Mouse (Mus musculus): ENCODE measurements around the gene Hunk.

DNA sequence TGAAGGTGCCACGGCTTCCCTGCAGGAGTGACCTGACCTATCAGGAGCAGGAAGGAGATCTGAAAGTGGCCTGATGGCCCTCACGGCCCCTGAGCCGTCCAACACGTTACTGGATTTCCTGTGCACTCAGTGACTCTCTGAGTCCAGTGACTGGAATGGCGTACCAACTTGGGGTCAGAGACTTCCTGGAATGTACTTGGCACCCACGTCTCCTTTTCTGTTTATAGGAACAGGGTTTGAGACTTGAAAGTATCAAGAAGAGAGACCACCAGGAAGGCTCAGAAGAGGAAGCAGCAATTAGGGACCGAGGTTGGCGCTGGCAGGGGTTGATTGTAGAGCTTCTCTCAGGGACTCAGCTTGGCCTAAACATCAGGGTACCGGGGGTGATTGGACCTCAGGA lies 131.2 kb downstream of the Hunk start:
- TF ChIP-seq FLI1 (IDR thresholded peaks at IDR 0.05; ENCODE audit: low read length): no peak
- TF ChIP-seq GATA1 (IDR thresholded peaks at IDR 0.05; ENCODE audit: borderline replicate concordance, low read length): no peak
